Mouse (Mus musculus) 416B (cell line): ENCODE measurements at regions not wholly inside any gene's neighbourhood (a gene's known extent, or its start where the extent isn't known, plus 50 kb on each side); places are given as distances from the start of the nearest gene placed in this dataset.

Experiments used
- DNase-seq: peaks from one replicate; pipeline ENCODE4 v3.0.0; 2011; ENCODE audit warnings: low read depth

DNA sequence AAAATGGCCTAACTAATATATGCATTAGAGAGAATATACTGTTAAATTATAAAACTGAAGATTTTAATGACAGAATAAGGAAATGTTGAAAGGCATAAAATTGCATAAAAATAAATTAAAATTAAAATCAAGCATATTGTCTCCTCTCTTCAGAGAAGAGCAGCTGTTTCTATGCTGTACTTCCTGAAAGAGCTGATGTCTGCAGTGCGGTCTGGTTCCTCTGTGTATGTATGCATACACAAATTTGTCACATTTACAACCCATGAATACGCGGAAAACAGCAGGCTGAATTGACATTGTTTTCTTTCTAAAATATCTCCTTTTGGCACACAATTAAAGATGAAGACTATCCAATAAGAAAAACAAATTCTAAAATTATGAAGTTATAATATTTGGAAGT lies 278.5 kb downstream of the Olfr1505 start:
- no peak for DNase-seq

GRCm38 (mm10) chr19:14197864-14198263 lies 284.5 kb downstream of the Olfr1505 start:
- peak; percentile 26 for DNase-seq

GRCm38 (mm10) chr19:14220507-14220909 lies 307.2 kb downstream of the Olfr1505 start:
- DNase-seq: no peak

DNA sequence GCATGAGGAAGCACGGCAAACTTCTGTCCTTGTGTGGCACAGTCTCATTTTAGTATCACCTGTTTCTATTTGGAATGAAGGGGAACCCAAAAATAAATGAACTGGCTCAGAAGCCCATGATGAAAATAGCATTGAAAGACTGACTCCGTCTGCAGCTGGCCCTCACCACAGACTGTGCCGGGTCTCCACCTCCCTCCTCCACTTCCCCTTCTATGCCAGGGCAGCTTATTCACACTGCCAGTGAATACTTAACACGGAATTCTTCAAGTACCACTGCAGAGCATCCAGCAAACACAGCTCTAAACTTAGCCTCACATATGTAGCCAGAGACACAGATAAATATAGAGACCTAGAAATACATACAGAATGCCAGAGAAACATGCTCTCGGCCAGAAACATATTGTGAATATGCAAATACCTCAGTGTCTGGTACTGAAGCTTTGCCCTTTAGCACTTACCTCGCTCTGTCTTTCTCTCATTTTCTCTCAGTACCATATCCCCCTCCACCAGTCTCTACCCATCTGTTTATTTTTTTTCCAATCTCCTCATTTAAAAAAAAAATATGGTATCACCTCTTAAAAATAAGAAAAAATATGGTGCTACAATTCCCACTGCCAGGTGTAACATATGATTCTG lies 311.8 kb downstream of the Olfr1505 start:
- no peak for DNase-seq

DNA sequence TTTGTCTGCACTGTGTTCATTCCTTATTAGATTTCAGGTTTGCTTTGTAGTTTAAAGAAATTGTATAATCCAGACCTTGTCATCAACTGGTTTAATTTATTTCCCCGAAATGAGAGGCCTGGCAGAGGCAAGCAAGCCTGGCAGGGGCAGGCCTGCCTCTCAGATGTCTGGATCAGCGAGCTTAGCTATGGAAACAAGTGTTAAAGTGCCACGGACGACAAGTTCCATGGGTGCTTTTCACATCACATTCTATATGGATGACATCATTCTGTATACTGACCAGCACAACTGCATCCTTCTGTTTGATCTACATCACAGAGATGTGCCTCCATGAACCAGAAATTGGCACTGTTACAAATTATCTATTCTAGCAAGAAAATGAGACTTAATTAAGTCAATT lies 312.5 kb downstream of the Olfr1505 start:
- no peak for DNase-seq

GRCm38 (mm10) chr19:14226521-14226920 lies 313.2 kb downstream of the Olfr1505 start:
- no peak for DNase-seq

GRCm38 (mm10) chr19:14243565-14243964 lies 330.2 kb downstream of the Olfr1505 start:
- DNase-seq: no peak

DNA sequence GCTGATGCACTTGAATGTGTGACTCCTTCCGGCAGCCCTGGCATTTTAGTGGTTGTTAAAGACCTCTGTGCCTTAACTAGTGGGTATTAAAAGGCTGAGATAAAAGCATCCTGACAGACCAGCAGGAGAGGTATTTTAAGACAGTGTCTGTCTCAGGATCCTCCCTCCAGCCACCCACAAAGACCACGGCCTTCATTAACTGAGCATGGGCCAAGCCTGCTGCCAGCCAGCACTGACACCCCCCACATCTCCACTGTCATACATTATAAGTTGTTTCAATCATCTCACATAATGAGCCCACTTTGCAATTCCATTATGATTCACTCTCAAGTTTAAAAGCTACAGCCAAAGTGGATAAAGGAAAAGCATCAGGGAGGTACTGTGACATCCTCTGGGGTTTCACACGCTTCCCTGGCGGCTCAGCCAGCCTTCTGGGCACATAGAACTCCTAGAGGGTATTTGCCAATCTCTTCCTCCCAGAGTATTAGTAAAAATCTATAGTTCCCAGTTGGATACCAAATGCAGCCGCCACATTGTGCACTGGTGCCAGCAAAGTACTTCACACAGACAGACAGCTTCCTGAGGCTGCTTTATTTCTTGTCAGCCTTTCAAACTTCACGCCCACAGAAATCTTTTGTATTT lies 333.8 kb downstream of the Olfr1505 start:
- DNase-seq: no peak

GRCm38 (mm10) chr19:14247979-14248378 lies 334.6 kb downstream of the Olfr1505 start:
- DNase-seq: no peak

- DNase-seq: no peak
These were observed 339.2 kb downstream of the Tle4 start for GRCm38 (mm10) chr19:14258621-14259051.

- DNase-seq: no peak
These were observed 338.6 kb downstream of the Tle4 start for GRCm38 (mm10) chr19:14259223-14259622.

GRCm38 (mm10) chr19:14289331-14289737 lies 308.5 kb downstream of the Tle4 start:
- no peak for DNase-seq

DNA sequence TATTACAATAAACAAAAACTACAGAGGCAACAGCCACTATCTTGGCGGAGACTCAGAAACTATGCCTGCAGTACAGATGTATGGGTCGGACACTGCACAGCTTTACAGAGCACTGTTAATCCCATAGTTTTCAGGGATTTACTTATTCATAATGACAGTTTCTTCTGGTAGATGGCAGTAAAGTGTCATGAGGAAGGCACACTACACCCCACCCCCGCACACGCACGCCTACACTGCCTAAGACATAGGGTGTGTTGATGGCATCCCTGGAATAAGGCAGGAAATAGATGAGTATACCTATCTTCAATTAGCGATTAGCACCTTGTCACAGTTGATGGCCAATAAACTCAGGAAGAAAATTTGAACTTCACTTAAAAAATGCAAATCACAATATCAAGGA lies 306.9 kb downstream of the Tle4 start:
- DNase-seq: no peak

GRCm38 (mm10) chr19:14293172-14293571 lies 304.7 kb downstream of the Tle4 start:
- DNase-seq: no peak

- no peak for DNase-seq
These were observed 296.5 kb downstream of the Tle4 start for GRCm38 (mm10) chr19:14301176-14301943.

- DNase-seq: no peak
These were observed 283.6 kb downstream of the Tle4 start for GRCm38 (mm10) chr19:14314301-14314700.

- no peak for DNase-seq
These were observed 278.1 kb downstream of the Tle4 start for GRCm38 (mm10) chr19:14319677-14320191.

DNA sequence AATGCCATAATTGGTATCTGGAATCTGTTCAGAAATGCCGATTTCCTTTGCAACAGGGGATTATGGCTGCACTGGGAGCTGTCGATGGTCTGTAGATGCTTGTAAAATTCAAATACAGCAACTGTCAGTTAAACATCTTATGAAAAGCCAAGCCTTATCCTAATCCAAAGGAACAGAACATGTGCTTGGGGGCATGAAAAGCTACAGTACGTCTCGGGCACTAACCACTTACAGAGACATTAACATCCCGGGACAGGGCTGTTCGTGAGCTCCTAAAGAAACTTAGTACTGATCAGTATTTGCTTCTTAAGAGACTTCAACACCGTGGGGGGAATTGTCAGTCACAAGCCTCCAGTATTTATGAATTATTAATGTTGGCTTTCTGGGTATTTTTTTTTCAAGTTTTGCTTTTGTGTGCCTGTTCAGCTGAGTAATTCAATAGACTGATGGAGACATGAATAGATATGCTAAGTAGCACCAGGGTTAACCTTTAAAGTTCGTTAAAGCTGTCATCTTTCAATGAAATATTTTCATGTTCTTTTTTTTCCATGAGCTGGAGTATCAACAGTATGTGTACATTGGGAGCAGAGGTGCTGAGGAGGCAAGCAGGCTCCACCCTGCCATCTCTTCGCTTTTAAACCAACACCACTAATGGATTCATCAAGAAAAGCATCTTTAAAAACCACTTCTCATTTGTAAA lies 272.3 kb downstream of the Tle4 start:
- DNase-seq: no peak

GRCm38 (mm10) chr19:14333041-14334012 lies 264.5 kb downstream of the Tle4 start:
- no peak for DNase-seq

GRCm38 (mm10) chr19:14337025-14337424 lies 260.8 kb downstream of the Tle4 start:
- DNase-seq: no peak

GRCm38 (mm10) chr19:14340759-14341158 lies 257.1 kb downstream of the Tle4 start:
- no peak for DNase-seq
